Mouse (Mus musculus) heart, embryonic 16.5 days (tissue): ENCODE measurements at regions not wholly inside any gene's neighbourhood (a gene's known extent, or its start where the extent isn't known, plus 50 kb on each side); places are given as distances from the start of the nearest gene placed in this dataset.

Experiments used
- ATAC-seq: fragments of 200-750 bp; cut with Nextera tagmentation; replicated peaks from 2 replicates; pipeline ENCODE4 v1.8.0; 2017; ENCODE audit warnings: moderate number of reproducible peaks; ENCODE audit not compliant: insufficient read depth, low FRiP score; ENCODE audit errors: extremely low read depth
- H3K27ac ChIP-seq: fragments of 300-500 bp; sonication (generic); 2 replicates; pipeline ENCODE4 v1.5.1; 2014; ENCODE audit warnings: mild to moderate bottlenecking, low read length, control low read depth, moderate library complexity
- H3K27me3 ChIP-seq: fragments of 300-500 bp; sonication (generic); 2 replicates; pipeline ENCODE4 v1.6.1; 2014; ENCODE audit warnings: low read length, mixed read lengths; ENCODE audit not compliant: control insufficient read depth, insufficient read depth
- H3K36me3 ChIP-seq: fragments of 300-500 bp; sonication (generic); 2 replicates; pipeline ENCODE4 v1.6.1; 2014; ENCODE audit not compliant: control insufficient read depth, insufficient read depth
- H3K4me1 ChIP-seq: fragments of 300-500 bp; sonication (generic); 2 replicates; pipeline ENCODE4 v1.6.1; 2014; ENCODE audit warnings: low read length, mixed read lengths; ENCODE audit not compliant: control insufficient read depth, insufficient read depth
- H3K4me2 ChIP-seq: fragments of 300-500 bp; sonication (generic); 2 replicates; pipeline ENCODE4 v1.6.1; 2014; ENCODE audit warnings: low read depth, mild to moderate bottlenecking, control low read depth, low read length
- H3K4me3 ChIP-seq: fragments of 300-500 bp; sonication (generic); 2 replicates; pipeline ENCODE4 v1.5.1; 2014; ENCODE audit warnings: mild to moderate bottlenecking, control low read depth, low read length
- H3K9ac ChIP-seq: fragments of 300-500 bp; sonication (generic); 2 replicates; pipeline ENCODE4 v1.6.1; 2014; ENCODE audit warnings: low read length, control low read depth
- H3K9me3 ChIP-seq: fragments of 300-500 bp; sonication (generic); replicated peaks from 2 replicates; pipeline ENCODE4 v1.6.1; 2016; ENCODE audit warnings: low read length; ENCODE audit not compliant: control insufficient read depth
- WGBS: fragments of 180-500 bp; shearing (Covaris S2); extraction: QIAGEN DNeasy Blood & Tissue Kit; methylation state at CpG from one replicate; pipeline ENCODE4 v1.1.7; 2014; 5-methylcytosine and 5-hydroxymethylcytosine counted together

- WGBS: 65% methylated on average over 2 of the region's 2 CpGs
- Histone ChIP-seq H3K9me3 (no peaks in the 10 kb centered on the region), H3K27ac (no peak overlapping the region), H3K4me2 (no peak overlapping the region), H3K27me3 (no peaks in the 10 kb centered on the region), H3K9ac (no peak overlapping the region), H3K36me3 (no peaks in the 10 kb centered on the region), H3K4me1 (no peaks in the 10 kb centered on the region), H3K4me3 (no peak overlapping the region)
- no peak for ATAC-seq
Measured at GRCm38 (mm10) chr1:57032407-57032806, 54.0 kb upstream of the Satb2 start.

DNA sequence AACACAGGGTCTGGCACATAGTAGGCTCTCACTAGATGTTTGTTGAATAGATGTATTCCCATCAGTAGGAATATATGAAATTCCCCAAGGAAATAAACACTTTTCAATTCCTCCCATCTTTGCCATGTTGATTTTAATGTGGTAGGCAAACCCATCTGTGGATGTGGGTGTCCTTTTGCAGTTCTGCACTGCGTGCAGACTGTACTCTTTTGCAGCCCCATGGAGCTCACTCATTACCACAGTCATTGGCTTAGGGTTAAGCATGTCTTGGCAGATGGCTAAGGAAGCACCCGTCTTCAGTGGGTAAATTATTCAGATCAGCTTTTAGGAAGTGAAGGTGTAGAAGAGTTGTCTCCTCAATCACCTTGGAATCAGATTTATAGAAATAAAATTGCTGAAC is 54.8 kb upstream of the Satb2 start:
- no peak overlapping the region for H3K9ac ChIP-seq
- H3K4me2 ChIP-seq: no peak overlapping the region
- no peak overlapping the region for H3K4me3 ChIP-seq
- no peaks in the 10 kb centered on the region for H3K27me3 ChIP-seq
- 80% methylated on average over 2 of the region's 2 CpGs for WGBS
- ATAC-seq: no peak
- H3K36me3 ChIP-seq: no peaks in the 10 kb centered on the region
- H3K4me1 ChIP-seq: no peaks in the 10 kb centered on the region
- no peak overlapping the region for H3K27ac ChIP-seq
- H3K9me3 ChIP-seq: no peaks in the 10 kb centered on the region

DNA sequence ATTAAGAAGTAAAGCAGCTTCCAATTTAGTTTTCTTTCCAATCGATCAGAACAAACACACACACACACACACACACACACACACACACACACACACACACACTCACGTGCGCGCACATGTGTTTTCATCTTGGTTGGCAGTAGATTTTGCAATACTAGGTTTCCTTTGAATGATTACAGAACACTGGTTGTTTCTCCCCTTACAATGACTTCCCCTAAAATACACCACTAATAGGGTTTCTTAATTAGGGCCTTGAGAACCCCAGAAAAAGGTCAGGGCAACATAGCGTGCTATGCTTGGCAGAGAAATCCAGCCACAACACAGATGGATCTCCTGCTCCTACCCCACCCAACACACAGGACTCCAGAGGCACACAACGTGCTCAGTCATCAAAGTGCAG is 56.0 kb upstream of the Satb2 start:
- Histone ChIP-seq H3K27me3 (no peaks in the 10 kb centered on the region), H3K36me3 (no peaks in the 10 kb centered on the region), H3K9ac (no peak overlapping the region), H3K4me3 (no peak overlapping the region), H3K27ac (no peak overlapping the region), H3K4me2 (no peak overlapping the region), H3K4me1 (no peaks in the 10 kb centered on the region), H3K9me3 (no peaks in the 10 kb centered on the region)
- WGBS: 76% methylated on average over 6 of the region's 6 CpGs
- no peak for ATAC-seq

DNA sequence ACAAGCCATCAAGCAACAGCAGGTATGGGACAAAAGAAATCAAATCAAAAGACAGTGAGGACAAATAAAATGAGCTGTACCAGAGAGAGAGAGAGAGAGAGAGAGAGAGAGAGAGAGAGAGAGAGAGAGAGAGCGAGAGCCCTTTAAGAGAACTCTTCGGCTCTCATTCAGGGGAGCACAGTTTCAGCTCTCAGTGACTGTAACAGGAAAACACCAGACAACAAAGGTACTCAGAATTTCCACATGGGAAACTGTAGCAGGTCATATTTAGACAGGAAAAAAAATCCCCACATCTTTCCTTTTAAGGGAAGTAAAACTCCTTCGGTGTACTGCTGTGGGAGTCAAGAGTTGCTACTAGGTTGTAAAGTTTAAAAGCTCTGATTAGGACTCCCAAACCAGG is 57.9 kb upstream of the Satb2 start:
- H3K4me2 ChIP-seq: no peak overlapping the region
- no peaks in the 10 kb centered on the region for H3K9me3 ChIP-seq
- no peak overlapping the region for H3K27ac ChIP-seq
- no peak for ATAC-seq
- no peak overlapping the region for H3K4me3 ChIP-seq
- no peaks in the 10 kb centered on the region for H3K4me1 ChIP-seq
- 75% methylated on average over 3 of the region's 3 CpGs for WGBS
- H3K36me3 ChIP-seq: no peaks in the 10 kb centered on the region
- no peaks in the 10 kb centered on the region for H3K27me3 ChIP-seq
- H3K9ac ChIP-seq: no peak overlapping the region

DNA sequence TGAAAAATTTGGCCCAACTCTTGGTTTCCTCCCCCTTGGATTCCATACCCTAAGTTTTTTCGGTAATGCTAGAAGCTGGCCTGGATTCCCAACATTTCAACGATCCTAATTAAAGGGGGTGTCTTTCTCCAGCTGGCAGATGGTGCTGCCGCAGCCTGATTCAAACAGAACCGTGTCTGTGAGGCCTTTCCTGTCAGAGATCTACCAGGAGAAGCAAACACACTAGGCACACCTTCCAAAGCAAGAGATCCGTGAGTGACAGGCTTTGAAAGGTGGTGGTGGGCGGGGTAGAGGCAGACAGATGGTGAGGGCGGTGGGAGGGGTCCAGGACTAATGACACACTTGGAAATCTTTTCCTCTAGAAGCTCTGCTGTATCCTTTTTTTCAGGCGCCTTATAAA is 61.8 kb upstream of the Satb2 start:
- no peak overlapping the region for H3K4me3 ChIP-seq
- 46% methylated on average over 8 of the region's 8 CpGs for WGBS
- H3K36me3 ChIP-seq: no peaks in the 10 kb centered on the region
- H3K27ac ChIP-seq: no peak overlapping the region
- no peaks in the 10 kb centered on the region for H3K9me3 ChIP-seq
- ATAC-seq: no peak
- H3K27me3 ChIP-seq: no peaks in the 10 kb centered on the region
- no peaks in the 10 kb centered on the region for H3K4me1 ChIP-seq
- no peak overlapping the region for H3K4me2 ChIP-seq
- H3K9ac ChIP-seq: no peak overlapping the region

- no peaks in the 10 kb centered on the region for H3K27me3 ChIP-seq
- H3K4me2 ChIP-seq: no peak overlapping the region
- no peak overlapping the region for H3K9ac ChIP-seq
- no peaks in the 10 kb centered on the region for H3K36me3 ChIP-seq
- H3K9me3 ChIP-seq: no peaks in the 10 kb centered on the region
- H3K4me3 ChIP-seq: no peak overlapping the region
- no peak for ATAC-seq
- no peak overlapping the region for H3K27ac ChIP-seq
- no peaks in the 10 kb centered on the region for H3K4me1 ChIP-seq
Measured at GRCm38 (mm10) chr1:57041578-57041977, 63.1 kb upstream of the Satb2 start.

DNA sequence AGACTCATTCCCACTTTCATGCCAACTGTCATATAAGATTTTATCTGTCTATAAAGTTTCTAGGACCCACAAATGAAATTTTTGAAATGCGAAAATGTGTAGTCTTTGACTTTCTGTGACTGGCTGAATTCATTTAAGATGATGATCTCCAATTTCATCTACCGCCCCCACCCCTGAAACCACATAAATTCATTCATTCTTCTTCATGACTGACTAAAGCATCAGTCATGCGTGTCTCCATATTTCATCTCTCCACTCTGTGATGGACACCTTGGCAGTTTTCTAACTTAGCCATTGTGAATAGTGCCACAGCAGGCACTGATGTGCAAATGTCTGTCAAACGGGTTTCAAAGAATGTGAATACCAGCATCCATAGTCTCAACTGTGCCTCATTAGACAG is 75.4 kb upstream of the Satb2 start:
- H3K9ac ChIP-seq: no peak overlapping the region
- ATAC-seq: no peak
- H3K4me2 ChIP-seq: no peak overlapping the region
- WGBS: 86% methylated on average over 4 of the region's 4 CpGs
- no peaks in the 10 kb centered on the region for H3K4me1 ChIP-seq
- H3K9me3 ChIP-seq: no peaks in the 10 kb centered on the region
- H3K36me3 ChIP-seq: no peaks in the 10 kb centered on the region
- H3K27me3 ChIP-seq: no peaks in the 10 kb centered on the region
- H3K27ac ChIP-seq: no peak overlapping the region
- no peak overlapping the region for H3K4me3 ChIP-seq

- Histone ChIP-seq H3K4me2 (no peak overlapping the region), H3K9ac (no peak overlapping the region), H3K27ac (no peak overlapping the region), H3K9me3 (no peaks in the 10 kb centered on the region), H3K36me3 (no peaks in the 10 kb centered on the region), H3K27me3 (no peaks in the 10 kb centered on the region), H3K4me3 (no peak overlapping the region), H3K4me1 (no peaks in the 10 kb centered on the region)
- WGBS: 79% methylated on average over 9 of the region's 9 CpGs
- ATAC-seq: no peak
Measured at GRCm38 (mm10) chr1:57055976-57056375, 77.5 kb upstream of the Satb2 start.

DNA sequence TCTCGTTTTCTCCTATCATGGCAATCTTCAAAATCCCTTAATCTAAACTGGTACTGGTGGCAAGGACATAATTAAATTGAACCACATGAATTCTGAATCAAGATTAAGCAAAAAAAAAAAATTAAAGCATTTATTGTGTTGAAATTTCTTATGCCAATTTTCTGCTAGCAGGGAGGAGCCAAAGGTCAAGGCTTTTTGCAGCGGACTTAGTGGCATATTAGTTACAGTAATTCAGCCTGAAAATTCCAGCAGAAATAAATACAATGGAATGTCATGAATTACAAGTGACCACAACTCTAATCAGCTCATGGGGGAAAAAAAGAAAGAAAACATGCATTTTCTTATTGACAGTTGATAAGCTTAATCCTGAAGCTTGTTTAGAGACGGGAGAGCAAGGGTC is 80.8 kb upstream of the Satb2 start:
- no peaks in the 10 kb centered on the region for H3K9me3 ChIP-seq
- H3K36me3 ChIP-seq: no peaks in the 10 kb centered on the region
- H3K9ac ChIP-seq: no peak overlapping the region
- 78% methylated on average over 3 of the region's 3 CpGs for WGBS
- H3K27ac ChIP-seq: no peak overlapping the region
- no peak overlapping the region for H3K4me2 ChIP-seq
- no peak for ATAC-seq
- no peaks in the 10 kb centered on the region for H3K27me3 ChIP-seq
- no peaks in the 10 kb centered on the region for H3K4me1 ChIP-seq
- H3K4me3 ChIP-seq: no peak overlapping the region

- 65% methylated on average over 3 of the region's 3 CpGs for WGBS
- no peaks in the 10 kb centered on the region for H3K27me3 ChIP-seq
- no peaks in the 10 kb centered on the region for H3K36me3 ChIP-seq
- no peak for ATAC-seq
- H3K9ac ChIP-seq: no peak overlapping the region
- no peak overlapping the region for H3K4me3 ChIP-seq
- H3K9me3 ChIP-seq: no peaks in the 10 kb centered on the region
- H3K27ac ChIP-seq: no peak overlapping the region
- no peak overlapping the region for H3K4me2 ChIP-seq
- no peaks in the 10 kb centered on the region for H3K4me1 ChIP-seq
Measured at GRCm38 (mm10) chr1:57075221-57075620, 96.8 kb upstream of the Satb2 start.
